Comparison of ENCODE assay signal across 8 mouse cellular contexts in the genomic region with DNA sequence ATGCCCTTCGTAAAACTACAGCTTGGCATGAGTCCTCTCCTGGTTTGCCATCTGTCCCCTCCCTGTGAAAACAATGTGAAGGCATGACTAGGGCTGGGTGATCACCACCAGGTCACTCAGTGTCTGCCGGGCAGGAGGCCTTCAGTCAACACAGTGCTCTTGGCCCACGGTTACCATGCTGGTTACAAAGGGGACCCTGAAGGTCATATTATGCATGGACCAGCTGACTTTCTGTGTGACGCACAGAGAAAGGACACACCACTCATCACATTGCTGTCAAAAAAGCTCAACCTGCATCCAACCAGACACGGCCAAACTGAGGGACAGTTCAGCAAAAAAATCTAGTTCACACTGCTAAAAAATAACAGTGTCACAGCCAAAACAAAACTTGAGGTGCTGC. TPM values are rescaled to one million over a fixed set of nuclear protein-coding genes. Genes with fewer than 3 reads are reported as not detected.
DNase-seq lines count a peak whose midpoint lies in the region; ATAC-seq and TF ChIP-seq lines count a peak whose summit lies in the region.

Gene Csnk2a2, minus strand, starts transcription at position 34 of the 400 bp plus-strand sequence.

- TF ChIP-seq CTCF in small intestine, adult 2 months (IDR thresholded peaks at IDR 0.05; ENCODE audit: extremely low read depth, insufficient read length, insufficient replicate concordance, low read depth, low read length), result no peak

- peak within 1 kb of the TSS; percentile 95 for H3K9ac ChIP-seq in limb, embryonic 14.5 days (ENCODE audit: low read depth, low read length, severe bottlenecking)

- TF ChIP-seq POLR2A in limb, embryonic 14.5 days (IDR thresholded peaks at IDR 0.05; ENCODE audit: borderline replicate concordance, extremely low read depth, insufficient read depth, insufficient read length), result no peak
- no peak for TF ChIP-seq POLR2A in small intestine, adult 2 months (IDR thresholded peaks at IDR 0.05; ENCODE audit: low read depth, low read length)

- no peaks in the 10 kb centered on the region for H3K9me3 ChIP-seq in limb, embryonic 14.5 days (ENCODE audit: control insufficient read depth, low read length)

- peak within 1 kb of the TSS; percentile 65 for H3K4me2 ChIP-seq in limb, embryonic 14.5 days (replicated peaks; ENCODE audit: low read depth, low read length, severe bottlenecking)

- H3K36me3 ChIP-seq in limb, embryonic 14.5 days (ENCODE audit: control insufficient read depth, insufficient read depth, low read length), result peaks cover 22% of the 10 kb centered on the region
- H3K36me3 ChIP-seq in small intestine, adult 2 months (ENCODE audit: control insufficient read depth, insufficient read depth, low read length), result peaks cover 8% of the 10 kb centered on the region

- peaks cover 10% of the 10 kb centered on the region for H3K4me1 ChIP-seq in limb, embryonic 14.5 days (ENCODE audit: control insufficient read depth, insufficient read depth, low read length)
- peaks cover 8% of the 10 kb centered on the region for H3K4me1 ChIP-seq in small intestine, adult 2 months (ENCODE audit: control insufficient read depth, insufficient read depth, insufficient read length, low read length)

- H3K4me3 ChIP-seq in limb, embryonic 14.5 days (replicated peaks; ENCODE audit: low read length), result peak within 1 kb of the TSS; percentile 93
- peak within 1 kb of the TSS; percentile 81 for H3K4me3 ChIP-seq in small intestine, adult 2 months (ENCODE audit: low read depth, low read length)

- no peak within 1 kb of the TSS for H3K27ac ChIP-seq in limb, embryonic 14.5 days (replicated peaks; ENCODE audit: low read depth, low read length)
- no peak within 1 kb of the TSS for H3K27ac ChIP-seq in small intestine, adult 2 months (ENCODE audit: insufficient read depth, low read depth, low read length)

- no peak for ATAC-seq in erythroid progenitor cell, adult 5-6 weeks (replicated peaks; ENCODE audit: low FRiP score, poor library complexity, severe bottlenecking)
- no peak for ATAC-seq in limb, embryonic 14.5 days (ENCODE audit: low FRiP score, low read depth)

- WGBS in limb, embryonic 14.5 days, result 81% methylated on average over 5 of the region's 5 CpGs
- WGBS in small intestine, adult 2 months, result 83% methylated on average over 5 of the region's 5 CpGs

- H3K27me3 ChIP-seq in limb, embryonic 14.5 days (ENCODE audit: control insufficient read depth, insufficient read depth, low read length), result no peaks in the 10 kb centered on the region
- no peaks in the 10 kb centered on the region for H3K27me3 ChIP-seq in small intestine, adult 2 months (ENCODE audit: control insufficient read depth, insufficient read depth, low read length)

- DNase-seq in urinary bladder, adult 2 months (ENCODE audit: low spot score), result no peak
- DNase-seq in urinary bladder, postnatal 14 days (ENCODE audit: low spot score), result no peak
- no peak for DNase-seq in heart, postnatal 36 days
- DNase-seq in limb, embryonic 14.5 days (ENCODE audit: low spot score), result no peak
- DNase-seq in right cerebral cortex, postnatal 10 days (ENCODE audit: low spot score in 2 of 2), result no peak
- DNase-seq in lung, postnatal 25 days (ENCODE audit: low spot score), result no peak

- intact Hi-C loops in heart, postnatal 36 days (cut with DNase I), result no loop called here

RNA-seq across cellular contexts. Expression of gene Csnk2a2, which starts in this region (rescaled TPM):
- 38.6 and 44.3 TPM in 2 replicates for polyA plus RNA-seq in urinary bladder, adult 2 months (2012; rRNA removed)
- total RNA-seq in erythroid progenitor cell, adult 5-6 weeks (2015; ENCODE audit: low replicate concordance), result 22.2 and 69.9 TPM in 2 replicates
- total RNA-seq in erythroid progenitor cell, adult 5-6 weeks (2017; ENCODE audit: low replicate concordance), result 28.4 and 33.0 TPM in 2 replicates
- total RNA-seq in heart, postnatal 36 days (2021), result 10 to 100 TPM; 32.9 to 36.3 TPM
- 53.6 and 57.4 TPM in 2 replicates for polyA plus RNA-seq in limb, embryonic 14.5 days (2012; rRNA removed)
- polyA plus RNA-seq in limb, embryonic 14.5 days (2014; fragmentation: Nextera tagmentation; extraction: Ambion mirVana), result 22.5 and 22.6 TPM in 2 replicates
- polyA plus RNA-seq in small intestine, adult 2 months (2012; rRNA removed), result 6.0 and 8.2 TPM in 2 replicates
